Mouse (Mus musculus): ENCODE data around the gene Orai3. TPM values are rescaled to one million over a fixed set of nuclear protein-coding genes. Genes with fewer than 3 reads are reported as not detected.

Gene Orai3
- total and polyA plus RNA-seq, 3 experiments = 37.5 to 47.2 TPM; not detected in 1

- Histone ChIP-seq H3K4me3 (ENCODE audit: control insufficient read depth in 1 of 2, insufficient read depth in 1 of 2, low read depth in 2 of 2, low read length in 2 of 2) (no peak overlapping the region), H3K27me3 (ENCODE audit: control insufficient read depth in 1 of 2, insufficient read depth in 2 of 2, low read length in 2 of 2) (no peaks in the 10 kb centered on the region), H3K36me3 (ENCODE audit: control insufficient read depth in 1 of 2, insufficient read depth in 2 of 2, low read length in 2 of 2) (peaks cover 0 to 27% of the 10 kb centered on the region in 2 experiments; a peak in 2 of 4 replicates), H3K79me2 (ENCODE audit: control insufficient read depth, insufficient read depth, low read length, poor library complexity) (peaks cover 1% of the 10 kb centered on the region; the same call in 1 of the 2 replicates), H3K27ac (ENCODE audit: control insufficient read depth, low read depth, low read length) (peak overlapping the region; percentile 43), H3K4me1 (ENCODE audit: control insufficient read depth in 1 of 2, insufficient read depth in 2 of 2, low read length in 2 of 2) (peaks cover 17 to 46% of the 10 kb centered on the region in 2 experiments), H3K9ac (ENCODE audit: control insufficient read depth, low read depth, low read length, poor library complexity, severe bottlenecking) (no peak overlapping the region), H3K9me3 (replicated peaks; ENCODE audit: insufficient read depth, low read length) (no peaks in the 10 kb centered on the region)
- DNase-seq (ENCODE audit: low read depth, low spot score) = peak; percentile 44
- TF ChIP-seq KAT2A (conservative IDR thresholded peaks at IDR 0.05; ENCODE audit: low read depth, low read length) (no peak), NELFE (IDR thresholded peaks at IDR 0.05; ENCODE audit: low read depth, low read length) (no peak), ZNF384 (IDR thresholded peaks at IDR 0.05; ENCODE audit: low read depth, low read length) (no peak), RCOR1 (IDR thresholded peaks at IDR 0.05; ENCODE audit: low read depth, low read length) (no peak), MXI1 (IDR thresholded peaks at IDR 0.05; ENCODE audit: low read depth, low read length) (no peak), TAL1 (IDR thresholded peaks at IDR 0.05; ENCODE audit: low read length) (no peak), USF1 (IDR thresholded peaks at IDR 0.05; ENCODE audit: low read depth, low read length) (no peak), ETS1 (IDR thresholded peaks at IDR 0.05; ENCODE audit: low read depth, low read length) (no peak), MAFK (IDR thresholded peaks at IDR 0.05; ENCODE audit: borderline replicate concordance, low read depth, low read length) (no peak)
Measured at GRCm38 (mm10) chr7:127808821-127809220, 39.2 kb downstream of the Orai3 start.

DNA sequence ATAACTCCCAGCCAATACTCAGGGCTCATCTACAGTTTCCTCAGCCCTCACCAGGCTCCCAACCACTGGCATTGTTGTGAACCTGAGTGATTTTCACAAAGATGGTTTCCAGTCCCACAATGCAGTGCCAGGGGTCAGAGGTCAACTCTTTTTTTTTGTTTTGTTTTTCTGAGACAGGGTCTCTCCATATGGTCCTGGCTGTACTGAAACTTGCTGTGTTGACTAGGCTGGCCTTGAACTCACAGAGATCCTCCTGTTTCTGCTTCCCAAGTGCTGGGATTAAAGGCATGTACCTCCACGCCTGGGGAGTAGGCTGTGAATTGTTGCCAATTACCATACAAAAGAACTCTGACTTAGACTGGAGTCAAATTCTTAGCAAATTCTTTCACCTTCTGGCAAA, 40.2 kb downstream of the Orai3 start:
- Histone ChIP-seq H3K36me3 (ENCODE audit: control insufficient read depth in 1 of 2, insufficient read depth in 2 of 2, low read length in 2 of 2) (peaks cover 0 to 23% of the 10 kb centered on the region in 2 experiments; a peak in 2 of 4 replicates), H3K4me1 (ENCODE audit: control insufficient read depth in 1 of 2, insufficient read depth in 2 of 2, low read length in 2 of 2) (peaks cover 17 to 38% of the 10 kb centered on the region in 2 experiments), H3K79me2 (ENCODE audit: control insufficient read depth, insufficient read depth, low read length, poor library complexity) (peaks cover 1% of the 10 kb centered on the region; the same call in 1 of the 2 replicates), H3K27ac (ENCODE audit: control insufficient read depth, low read depth, low read length) (no peak overlapping the region), H3K27me3 (ENCODE audit: control insufficient read depth in 1 of 2, insufficient read depth in 2 of 2, low read length in 2 of 2) (no peaks in the 10 kb centered on the region), H3K4me3 (ENCODE audit: control insufficient read depth in 1 of 2, insufficient read depth in 1 of 2, low read depth in 2 of 2, low read length in 2 of 2) (no peak overlapping the region), H3K9me3 (replicated peaks; ENCODE audit: insufficient read depth, low read length) (no peaks in the 10 kb centered on the region), H3K9ac (ENCODE audit: control insufficient read depth, low read depth, low read length, poor library complexity, severe bottlenecking) (no peak overlapping the region)
- DNase-seq (ENCODE audit: low read depth, low spot score) = no peak
- TF ChIP-seq POLR2A (IDR thresholded peaks at IDR 0.05; ENCODE audit: control insufficient read depth in 1 of 2, insufficient read depth in 1 of 2, low read depth in 1 of 2, low read length in 2 of 2, poor library complexity in 1 of 2) (no peak), TBP (IDR thresholded peaks at IDR 0.05; ENCODE audit: low read depth, low read length) (no peak), MYB (IDR thresholded peaks at IDR 0.05; ENCODE audit: low read depth, low read length) (no peak), MAZ (IDR thresholded peaks at IDR 0.05; ENCODE audit: low read depth, low read length) (no peak), ZKSCAN1 (IDR thresholded peaks at IDR 0.05; ENCODE audit: low read depth, low read length) (no peak), HCFC1 (IDR thresholded peaks at IDR 0.05; ENCODE audit: low read depth, low read length) (no peak)

DNA sequence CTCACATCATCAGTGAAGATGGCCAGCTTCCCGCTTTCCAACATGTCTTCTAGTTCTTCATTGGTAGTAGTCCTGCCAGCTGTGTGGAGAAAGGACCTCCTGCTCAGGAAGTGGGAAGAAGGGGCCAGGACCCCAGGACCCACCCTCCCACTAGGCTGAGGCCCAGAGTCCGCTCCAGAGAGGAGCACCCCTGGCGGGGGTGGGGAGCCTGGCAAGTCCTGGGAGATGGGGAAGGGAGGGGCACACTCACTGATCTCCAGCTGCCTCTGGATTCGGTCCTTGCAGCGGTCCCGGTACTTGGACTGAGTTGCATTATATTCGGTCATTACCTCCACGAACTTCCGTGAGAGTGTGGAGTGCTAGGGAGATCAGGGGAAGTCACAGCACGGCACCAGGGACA, 41.0 kb downstream of the Orai3 start:
- Histone ChIP-seq H3K79me2 (ENCODE audit: control insufficient read depth, insufficient read depth, low read length, poor library complexity) (peaks cover 1% of the 10 kb centered on the region; the same call in 1 of the 2 replicates), H3K36me3 (ENCODE audit: control insufficient read depth in 1 of 2, insufficient read depth in 2 of 2, low read length in 2 of 2) (peaks cover 0 to 17% of the 10 kb centered on the region in 2 experiments; a peak in 2 of 4 replicates), H3K9ac (ENCODE audit: control insufficient read depth, low read depth, low read length, poor library complexity, severe bottlenecking) (no peak overlapping the region), H3K4me3 (ENCODE audit: control insufficient read depth in 1 of 2, insufficient read depth in 1 of 2, low read depth in 2 of 2, low read length in 2 of 2) (no peak overlapping the region), H3K9me3 (replicated peaks; ENCODE audit: insufficient read depth, low read length) (no peaks in the 10 kb centered on the region), H3K27ac (ENCODE audit: control insufficient read depth, low read depth, low read length) (no peak overlapping the region), H3K27me3 (ENCODE audit: control insufficient read depth in 1 of 2, insufficient read depth in 2 of 2, low read length in 2 of 2) (no peaks in the 10 kb centered on the region), H3K4me1 (ENCODE audit: control insufficient read depth in 1 of 2, insufficient read depth in 2 of 2, low read length in 2 of 2) (peaks cover 11 to 31% of the 10 kb centered on the region in 2 experiments)
- no peak for TF ChIP-seq TCF12 (IDR thresholded peaks at IDR 0.05; ENCODE audit: low read depth, low read length)
- TF ChIP-seq ZKSCAN1 (IDR thresholded peaks at IDR 0.05; ENCODE audit: low read depth, low read length) = no peak
- TF ChIP-seq JUND (IDR thresholded peaks at IDR 0.05; ENCODE audit: low read depth, low read length) = no peak
- no peak for TF ChIP-seq E2F4 (IDR thresholded peaks at IDR 0.05; ENCODE audit: borderline replicate concordance, low read depth, low read length)
- no peak for TF ChIP-seq CHD2 (IDR thresholded peaks at IDR 0.05; ENCODE audit: low read length)
- TF ChIP-seq NRF1 (IDR thresholded peaks at IDR 0.05; ENCODE audit: insufficient read depth, low read depth, low read length, poor library complexity, severe bottlenecking) = no peak
- TF ChIP-seq BHLHE40 (IDR thresholded peaks at IDR 0.05; ENCODE audit: borderline replicate concordance, low read depth, low read length) = no peak
- no peak for TF ChIP-seq MAX (IDR thresholded peaks at IDR 0.05; ENCODE audit: low read length)
- TF ChIP-seq UBTF (IDR thresholded peaks at IDR 0.05; ENCODE audit: borderline replicate concordance, insufficient read depth, low read depth, low read length) = no peak
- no peak for TF ChIP-seq TAL1 (IDR thresholded peaks at IDR 0.05; ENCODE audit: low read length)
- DNase-seq (ENCODE audit: low read depth, low spot score) = no peak
